Mouse (Mus musculus): ENCODE measurements around the gene Krr1. TPM values are rescaled to one million over a fixed set of nuclear protein-coding genes. Genes with fewer than 3 reads are reported as not detected.

Gene Krr1
- 38.0 and 40.2 TPM in 2 replicates for polyA plus RNA-seq (2015; fragmentation: Nextera tagmentation; extraction: Ambion mirVana)

DNA sequence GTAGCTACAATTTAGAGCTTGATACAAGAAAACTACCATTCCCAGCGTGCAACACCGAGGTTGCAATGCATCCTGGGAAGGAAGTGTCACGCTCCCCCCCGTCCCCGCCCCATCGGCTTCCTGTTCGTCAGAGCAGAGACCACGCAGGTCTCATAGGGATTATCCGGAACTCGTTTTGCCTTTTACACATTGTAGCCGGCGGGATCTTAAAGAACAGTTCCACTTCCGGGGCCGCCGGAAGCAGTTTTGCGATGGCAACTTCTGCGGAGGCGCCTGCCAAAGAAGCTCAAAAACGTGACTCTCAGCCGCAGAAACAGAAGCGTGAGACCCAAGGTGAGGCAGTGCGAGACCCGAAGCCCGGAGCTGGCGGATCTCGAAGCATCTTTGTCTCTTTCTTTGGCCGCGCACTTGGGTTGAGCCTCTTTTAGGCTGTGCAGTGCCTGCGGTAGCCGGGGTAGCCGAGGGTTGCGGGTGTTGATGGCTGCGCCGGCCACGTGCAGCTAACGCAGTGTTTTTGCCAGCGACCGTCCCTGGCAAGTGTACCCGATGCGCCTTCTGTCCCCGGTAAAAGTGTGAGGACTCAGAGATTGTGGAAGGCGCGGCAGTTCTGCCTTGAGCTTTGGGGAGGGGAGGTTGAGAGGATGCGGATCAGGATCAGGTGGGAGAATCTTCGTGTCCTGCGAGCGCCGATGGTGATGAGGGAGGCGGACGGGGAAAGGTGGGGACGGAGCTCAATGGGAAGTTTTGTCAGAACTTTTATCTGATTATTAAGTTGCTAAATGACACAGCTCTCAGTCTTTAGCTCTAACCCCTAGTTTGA, at the start of gene Krr1:
Gene Krr1, plus strand, starts transcription at position 123 of the 820 bp plus-strand sequence.
- under 1% methylated on average over 51 of the region's 51 CpGs for WGBS
- H3K36me3 ChIP-seq (ENCODE audit: control insufficient read depth, insufficient read depth, low read length): no peaks in the 10 kb centered on the region
- no peaks in the 10 kb centered on the region for H3K27me3 ChIP-seq (ENCODE audit: control insufficient read depth, insufficient read depth, low read length)
- H3K9me3 ChIP-seq (replicated peaks; ENCODE audit: control insufficient read depth, low read length): no peaks in the 10 kb centered on the region
- peak within 1 kb of the TSS; percentile 59 for H3K4me2 ChIP-seq (ENCODE audit: low read depth, low read length)
- ATAC-seq (ENCODE audit: insufficient read depth, low FRiP score): peak; percentile 99
- peak within 1 kb of the TSS; percentile 79 for H3K4me3 ChIP-seq (replicated peaks; ENCODE audit: low read length)
- H3K9ac ChIP-seq (ENCODE audit: low read length): peak within 1 kb of the TSS; percentile 88
- peak within 1 kb of the TSS; percentile 36; the same call in 1 of the 2 replicates for H3K27ac ChIP-seq (ENCODE audit: low read length)
- peaks cover 4% of the 10 kb centered on the region; the same call in 1 of the 2 replicates for H3K4me1 ChIP-seq (ENCODE audit: control insufficient read depth, insufficient read depth, low read length)

DNA sequence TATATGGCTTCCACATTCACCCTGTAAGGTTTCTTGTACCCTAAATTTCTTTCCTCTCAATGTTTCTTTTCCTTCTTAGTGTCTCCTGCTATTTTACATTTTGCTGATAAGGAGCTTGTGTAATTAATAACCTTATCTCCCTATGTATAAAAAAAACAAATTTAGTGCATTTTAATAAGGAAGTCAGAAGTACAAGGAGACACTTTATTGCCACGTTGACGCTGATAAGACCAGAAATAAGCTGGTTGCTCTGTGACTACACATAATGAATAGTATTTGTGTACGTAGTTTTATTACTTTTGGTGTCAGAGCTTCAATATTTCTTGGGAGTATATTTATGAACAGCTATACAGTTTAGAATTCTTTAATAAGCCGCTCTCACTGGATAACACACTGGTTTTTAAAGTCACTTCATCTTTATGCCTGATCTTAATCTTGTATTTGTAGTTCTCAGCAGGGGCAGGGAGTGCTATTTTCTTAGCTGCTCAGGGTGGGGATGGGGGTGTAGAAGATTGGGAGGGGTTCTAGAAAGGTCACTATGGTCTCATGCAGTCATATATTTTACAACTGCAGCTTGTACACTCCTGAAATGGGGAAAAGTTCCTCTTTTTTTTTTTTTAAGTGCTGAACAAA, 48.8 kb upstream of the Krr1 start:
- Histone ChIP-seq H3K9ac (ENCODE audit: low read length) (no peak overlapping the region), H3K27me3 (ENCODE audit: control insufficient read depth, insufficient read depth, low read length) (no peaks in the 10 kb centered on the region), H3K36me3 (ENCODE audit: control insufficient read depth, insufficient read depth, low read length) (no peaks in the 10 kb centered on the region), H3K4me2 (ENCODE audit: low read depth, low read length) (no peak overlapping the region), H3K4me1 (ENCODE audit: control insufficient read depth, insufficient read depth, low read length) (peaks cover 10% of the 10 kb centered on the region), H3K9me3 (replicated peaks; ENCODE audit: control insufficient read depth, low read length) (no peaks in the 10 kb centered on the region), H3K27ac (ENCODE audit: low read length) (no peak overlapping the region), H3K4me3 (replicated peaks; ENCODE audit: low read length) (no peak overlapping the region)
- WGBS: 44% methylated on average over 4 of the region's 4 CpGs
- peak; percentile 58; the same call in 1 of the 2 replicates for ATAC-seq (ENCODE audit: insufficient read depth, low FRiP score)

DNA sequence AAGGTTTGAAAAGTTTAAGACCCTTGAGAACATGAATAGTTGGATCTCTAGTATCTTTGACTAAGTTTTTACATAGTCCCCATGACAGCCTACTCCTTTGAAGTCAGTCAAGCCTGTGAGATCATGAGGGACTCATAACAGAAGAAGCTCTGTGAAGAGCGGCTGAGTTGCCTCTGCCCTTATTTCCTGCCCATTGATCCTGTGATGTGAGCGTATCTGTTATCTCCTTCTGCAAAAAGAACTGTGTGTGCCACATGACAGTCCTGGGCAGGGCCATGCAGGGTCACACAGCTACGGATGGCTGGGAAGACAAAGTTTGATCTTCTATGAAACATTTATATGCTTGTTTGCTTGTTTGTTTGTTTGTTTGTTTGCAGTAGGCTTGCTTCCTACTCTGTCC, 48.3 kb upstream of the Krr1 start:
- no peak overlapping the region for H3K4me2 ChIP-seq (ENCODE audit: low read depth, low read length)
- 65% methylated on average over 3 of the region's 3 CpGs for WGBS
- H3K9ac ChIP-seq (ENCODE audit: low read length): no peak overlapping the region
- no peaks in the 10 kb centered on the region for H3K27me3 ChIP-seq (ENCODE audit: control insufficient read depth, insufficient read depth, low read length)
- no peak for ATAC-seq (ENCODE audit: insufficient read depth, low FRiP score)
- H3K9me3 ChIP-seq (replicated peaks; ENCODE audit: control insufficient read depth, low read length): no peaks in the 10 kb centered on the region
- no peak overlapping the region for H3K4me3 ChIP-seq (replicated peaks; ENCODE audit: low read length)
- H3K4me1 ChIP-seq (ENCODE audit: control insufficient read depth, insufficient read depth, low read length): peaks cover 10% of the 10 kb centered on the region
- H3K27ac ChIP-seq (ENCODE audit: low read length): no peak overlapping the region
- H3K36me3 ChIP-seq (ENCODE audit: control insufficient read depth, insufficient read depth, low read length): no peaks in the 10 kb centered on the region

DNA sequence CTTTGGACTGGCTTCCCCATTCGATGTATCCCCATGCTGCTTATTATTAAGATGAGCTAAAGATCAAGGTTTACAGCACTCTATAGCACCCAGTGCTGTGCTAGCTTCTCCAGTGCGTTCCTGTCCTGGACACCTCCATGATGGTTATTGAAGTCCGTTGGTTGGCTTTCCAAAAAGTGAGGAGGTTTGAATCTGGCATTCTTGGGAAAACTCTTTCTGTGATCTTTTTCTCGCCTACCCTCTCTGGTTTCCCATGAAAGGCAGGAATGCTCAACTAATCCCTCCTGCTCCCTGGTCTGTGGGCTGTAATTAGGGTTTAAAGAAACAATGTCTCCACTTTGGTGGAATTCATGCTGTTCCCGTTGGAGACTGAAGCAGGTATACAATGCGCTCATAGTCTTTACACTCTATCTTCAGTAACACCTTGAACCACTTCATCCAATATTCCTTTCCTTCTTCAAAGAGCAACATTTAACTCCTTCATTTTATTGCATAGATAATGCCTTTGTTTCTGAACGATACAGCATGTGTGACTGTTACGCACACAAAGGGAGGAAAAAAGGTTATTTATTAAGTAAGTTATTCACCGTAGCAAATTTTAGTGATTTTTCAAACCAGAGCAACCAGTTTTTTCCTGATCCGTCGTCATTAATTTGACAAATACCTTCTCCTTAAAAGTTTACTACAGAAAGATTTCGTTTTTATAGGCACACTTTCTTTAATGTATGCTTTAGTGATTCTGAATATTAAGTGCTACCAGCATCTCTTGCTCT, 47.6 kb upstream of the Krr1 start:
- 47% methylated on average over 12 of the region's 12 CpGs for WGBS
- H3K36me3 ChIP-seq (ENCODE audit: control insufficient read depth, insufficient read depth, low read length): no peaks in the 10 kb centered on the region
- H3K4me1 ChIP-seq (ENCODE audit: control insufficient read depth, insufficient read depth, low read length): peaks cover 10% of the 10 kb centered on the region
- H3K27ac ChIP-seq (ENCODE audit: low read length): peak overlapping the region; percentile 66; the same call in 1 of the 2 replicates
- H3K9ac ChIP-seq (ENCODE audit: low read length): no peak overlapping the region
- ATAC-seq (ENCODE audit: insufficient read depth, low FRiP score): no peak
- H3K27me3 ChIP-seq (ENCODE audit: control insufficient read depth, insufficient read depth, low read length): no peaks in the 10 kb centered on the region
- H3K4me3 ChIP-seq (replicated peaks; ENCODE audit: low read length): peak overlapping the region; percentile 16; the same call in 1 of the 2 replicates
- H3K9me3 ChIP-seq (replicated peaks; ENCODE audit: control insufficient read depth, low read length): no peaks in the 10 kb centered on the region
- peak overlapping the region; percentile 44 for H3K4me2 ChIP-seq (ENCODE audit: low read depth, low read length)

DNA sequence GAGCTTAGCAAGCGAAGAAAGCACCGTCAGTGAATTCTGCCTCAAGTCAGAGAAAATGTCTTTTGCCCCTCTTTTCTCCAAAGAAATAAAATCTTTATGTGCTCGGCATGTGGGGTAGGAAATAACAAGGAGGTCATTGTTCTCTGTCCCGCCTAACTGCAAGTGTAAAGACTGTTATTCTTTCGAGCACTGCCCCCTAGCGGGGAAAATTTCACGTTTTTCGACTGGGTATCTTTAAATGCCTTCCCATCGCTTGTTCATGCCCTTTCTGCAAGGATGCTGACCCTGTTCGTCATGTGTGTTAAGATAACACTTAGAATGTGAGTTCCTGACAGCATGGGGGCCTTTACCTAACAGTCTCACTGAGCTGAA, 47.0 kb upstream of the Krr1 start:
- Histone ChIP-seq H3K36me3 (ENCODE audit: control insufficient read depth, insufficient read depth, low read length) (no peaks in the 10 kb centered on the region), H3K4me3 (replicated peaks; ENCODE audit: low read length) (peak overlapping the region; percentile 16; the same call in 1 of the 2 replicates), H3K4me2 (ENCODE audit: low read depth, low read length) (peak overlapping the region; percentile 44), H3K27me3 (ENCODE audit: control insufficient read depth, insufficient read depth, low read length) (no peaks in the 10 kb centered on the region), H3K9ac (ENCODE audit: low read length) (no peak overlapping the region), H3K27ac (ENCODE audit: low read length) (peak overlapping the region; percentile 66; the same call in 1 of the 2 replicates), H3K9me3 (replicated peaks; ENCODE audit: control insufficient read depth, low read length) (no peaks in the 10 kb centered on the region), H3K4me1 (ENCODE audit: control insufficient read depth, insufficient read depth, low read length) (peaks cover 10% of the 10 kb centered on the region)
- peak; percentile 62; the same call in 1 of the 2 replicates for ATAC-seq (ENCODE audit: insufficient read depth, low FRiP score)
- 4% methylated on average over 10 of the region's 10 CpGs for WGBS

DNA sequence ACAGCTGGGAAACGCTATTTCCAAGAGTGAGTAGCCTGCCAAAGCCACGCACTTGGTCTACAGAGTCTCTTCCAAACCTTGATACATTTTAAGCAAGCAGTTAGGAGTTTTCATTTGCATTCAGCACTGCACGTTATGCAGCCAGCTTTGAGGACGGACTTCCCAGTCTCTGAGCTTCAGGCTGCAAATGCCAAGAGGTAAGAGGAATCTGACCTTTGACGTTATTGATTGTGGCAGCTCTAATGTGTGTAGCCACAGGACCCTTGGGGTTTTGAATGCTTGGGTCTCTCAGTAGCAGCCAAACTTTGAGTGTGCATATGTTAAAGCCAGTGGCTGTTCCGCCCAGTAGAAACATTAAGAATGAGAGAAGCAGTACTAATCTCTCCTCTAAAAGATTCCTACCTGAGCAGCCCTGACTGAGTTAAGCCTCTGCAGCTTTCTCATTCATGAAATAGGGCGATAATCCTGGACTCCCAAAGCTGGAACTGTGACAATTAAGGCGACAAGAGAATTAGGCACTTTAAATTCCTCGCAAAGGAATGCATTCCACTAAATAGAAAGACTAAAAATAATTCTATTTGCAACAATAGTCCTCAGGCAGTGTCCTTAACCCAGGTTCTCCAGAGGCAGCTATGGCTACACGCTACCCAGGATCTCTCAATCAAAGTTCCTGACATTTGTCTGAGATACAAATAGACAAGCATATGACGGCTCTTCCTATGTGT, 39.7 kb upstream of the Krr1 start:
- Histone ChIP-seq H3K27ac (ENCODE audit: low read length) (no peak overlapping the region), H3K4me3 (replicated peaks; ENCODE audit: low read length) (no peak overlapping the region), H3K9ac (ENCODE audit: low read length) (no peak overlapping the region), H3K27me3 (ENCODE audit: control insufficient read depth, insufficient read depth, low read length) (no peaks in the 10 kb centered on the region), H3K36me3 (ENCODE audit: control insufficient read depth, insufficient read depth, low read length) (no peaks in the 10 kb centered on the region), H3K9me3 (replicated peaks; ENCODE audit: control insufficient read depth, low read length) (no peaks in the 10 kb centered on the region), H3K4me2 (ENCODE audit: low read depth, low read length) (no peak overlapping the region), H3K4me1 (ENCODE audit: control insufficient read depth, insufficient read depth, low read length) (peaks cover 5% of the 10 kb centered on the region)
- 52% methylated on average over 11 of the region's 11 CpGs for WGBS
- no peak for ATAC-seq (ENCODE audit: insufficient read depth, low FRiP score)

DNA sequence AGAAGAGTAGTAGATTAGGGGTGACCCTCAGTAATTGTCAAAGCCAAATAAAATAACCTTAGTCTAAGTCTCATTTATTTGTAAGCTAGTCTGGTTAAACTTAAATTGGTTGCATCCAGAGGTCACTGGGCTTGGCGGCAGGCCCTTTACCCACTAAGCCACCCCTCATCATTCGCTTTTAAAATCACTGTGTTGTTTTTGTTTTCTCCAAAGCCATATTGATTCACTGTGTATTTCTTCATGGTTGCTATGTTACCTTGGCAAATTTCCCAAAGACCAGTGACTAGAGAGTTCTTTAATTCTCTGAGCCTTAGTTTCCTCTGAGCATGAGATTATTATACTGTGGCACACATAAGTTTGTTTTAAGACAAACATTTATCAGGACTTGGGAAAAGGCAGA, 37.3 kb upstream of the Krr1 start:
- ATAC-seq (ENCODE audit: insufficient read depth, low FRiP score): no peak
- Histone ChIP-seq H3K36me3 (ENCODE audit: control insufficient read depth, insufficient read depth, low read length) (no peaks in the 10 kb centered on the region), H3K9ac (ENCODE audit: low read length) (no peak overlapping the region), H3K9me3 (replicated peaks; ENCODE audit: control insufficient read depth, low read length) (no peaks in the 10 kb centered on the region), H3K4me1 (ENCODE audit: control insufficient read depth, insufficient read depth, low read length) (peaks cover 5% of the 10 kb centered on the region), H3K4me2 (ENCODE audit: low read depth, low read length) (no peak overlapping the region), H3K4me3 (replicated peaks; ENCODE audit: low read length) (no peak overlapping the region), H3K27ac (ENCODE audit: low read length) (no peak overlapping the region), H3K27me3 (ENCODE audit: control insufficient read depth, insufficient read depth, low read length) (no peaks in the 10 kb centered on the region)
- 66% methylated on average over 2 of the region's 2 CpGs for WGBS

DNA sequence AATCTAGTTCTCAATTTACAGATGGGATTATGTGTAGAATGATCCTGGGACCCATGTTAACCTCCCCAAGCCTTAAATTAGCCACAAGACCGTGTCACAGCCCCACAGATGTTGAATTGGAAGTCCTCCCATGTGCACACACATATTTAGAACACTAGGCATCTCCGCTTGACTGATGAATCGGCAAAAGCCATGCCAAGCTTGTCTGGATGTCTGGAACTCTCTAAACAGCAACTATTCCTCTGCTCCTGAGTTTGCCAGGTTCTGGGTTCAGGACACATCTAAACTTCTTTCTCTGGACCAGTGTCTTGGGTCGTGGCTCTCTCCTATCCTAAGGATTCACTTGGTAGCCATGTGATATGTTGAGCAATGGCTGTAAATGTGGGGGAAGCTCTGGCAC, 36.4 kb upstream of the Krr1 start:
- 78% methylated on average over 4 of the region's 4 CpGs for WGBS
- Histone ChIP-seq H3K9me3 (replicated peaks; ENCODE audit: control insufficient read depth, low read length) (no peaks in the 10 kb centered on the region), H3K36me3 (ENCODE audit: control insufficient read depth, insufficient read depth, low read length) (no peaks in the 10 kb centered on the region), H3K27me3 (ENCODE audit: control insufficient read depth, insufficient read depth, low read length) (no peaks in the 10 kb centered on the region), H3K4me3 (replicated peaks; ENCODE audit: low read length) (no peak overlapping the region), H3K4me2 (ENCODE audit: low read depth, low read length) (no peak overlapping the region), H3K9ac (ENCODE audit: low read length) (no peak overlapping the region), H3K27ac (ENCODE audit: low read length) (peak overlapping the region; percentile 40; the same call in 1 of the 2 replicates), H3K4me1 (ENCODE audit: control insufficient read depth, insufficient read depth, low read length) (peaks cover 5% of the 10 kb centered on the region)
- ATAC-seq (ENCODE audit: insufficient read depth, low FRiP score): no peak

All from stomach, embryonic 16.5 days (tissue).